Mouse (Mus musculus): ENCODE measurements at regions not wholly inside any gene's neighbourhood (a gene's known extent, or its start where the extent isn't known, plus 50 kb on each side); places are given as distances from the start of the nearest gene placed in this dataset.

DNA sequence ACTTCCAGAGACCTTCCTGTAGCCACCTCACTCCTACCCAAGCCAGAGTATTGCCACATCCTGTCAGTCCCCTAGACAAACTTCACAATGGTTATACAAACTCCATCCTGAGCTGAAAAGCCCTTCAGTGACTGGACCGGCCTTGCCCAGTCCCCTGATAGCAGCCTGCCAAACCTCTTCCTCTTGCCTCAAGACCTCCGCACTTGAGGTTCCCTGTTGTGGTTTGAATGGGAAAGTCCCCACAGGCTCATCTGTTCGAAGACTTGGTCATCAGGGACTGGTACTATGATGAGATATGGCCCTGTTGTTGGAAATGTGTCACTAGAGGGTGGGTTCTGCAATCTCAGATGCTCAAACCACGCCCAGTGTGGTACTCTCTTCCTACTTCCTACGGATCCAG lies 65.4 kb downstream of the Irf2bpl start:
- TF ChIP-seq POLR2A (IDR thresholded peaks at IDR 0.05; ENCODE audit: extremely low read depth, insufficient read depth, low read length) = no peak
- TF ChIP-seq CTCF (IDR thresholded peaks at IDR 0.05; ENCODE audit: extremely low read depth, insufficient read depth, low read length) = no peak
